Mouse (Mus musculus) embryonic fibroblast, embryonic 13.5 days (primary cell): ENCODE measurements around the gene Fchsd2.

ENCODE experiments used
- CTCF ChIP-seq: IDR thresholded peaks from 2 replicates; pipeline ENCODE4 v1.5.1; 2011; ENCODE audit warnings: mild to moderate bottlenecking, control low read depth, low read length, moderate library complexity, borderline replicate concordance; ENCODE audit not compliant: insufficient read depth
- POLR2A ChIP-seq: IDR thresholded peaks from 2 replicates; pipeline ENCODE4 v1.6.1; 2011; ENCODE audit warnings: low read depth, mild to moderate bottlenecking, control low read depth, low read length, moderate library complexity

DNA sequence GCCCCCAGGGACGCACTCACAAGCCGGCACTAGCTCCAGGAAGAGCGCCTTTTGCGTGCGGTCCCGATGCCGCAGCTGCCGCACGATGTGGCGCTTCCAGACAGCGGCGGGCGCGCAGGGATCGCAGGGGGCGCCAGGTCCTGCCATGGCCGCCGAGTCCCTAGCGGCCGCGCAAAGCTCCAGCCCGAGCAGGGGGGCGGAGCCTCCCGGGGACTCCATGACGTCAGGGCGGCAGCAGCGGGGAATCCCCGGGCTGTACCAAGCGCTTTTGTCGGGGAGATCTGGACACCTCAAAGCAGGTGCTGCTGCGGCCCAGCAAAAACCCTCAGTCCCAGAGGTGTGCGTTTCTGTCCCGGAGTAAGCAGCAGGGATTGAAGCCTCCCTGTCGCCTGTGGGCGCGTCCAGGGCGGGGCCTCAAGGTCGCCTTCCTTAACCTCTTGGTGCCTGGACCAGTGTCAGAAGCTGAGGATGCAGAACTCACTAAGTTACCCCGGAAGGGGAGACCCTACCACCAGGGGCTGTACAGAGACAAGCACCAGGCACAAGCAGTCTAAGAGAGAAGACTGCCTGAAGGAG, 209.3 kb downstream of the Fchsd2 start, which contains the start of gene Atg16l2:
- TF ChIP-seq POLR2A (peak; percentile 74), CTCF (no peak)
